ENCODE assay signal across 13 mouse cellular contexts in the genomic region with DNA sequence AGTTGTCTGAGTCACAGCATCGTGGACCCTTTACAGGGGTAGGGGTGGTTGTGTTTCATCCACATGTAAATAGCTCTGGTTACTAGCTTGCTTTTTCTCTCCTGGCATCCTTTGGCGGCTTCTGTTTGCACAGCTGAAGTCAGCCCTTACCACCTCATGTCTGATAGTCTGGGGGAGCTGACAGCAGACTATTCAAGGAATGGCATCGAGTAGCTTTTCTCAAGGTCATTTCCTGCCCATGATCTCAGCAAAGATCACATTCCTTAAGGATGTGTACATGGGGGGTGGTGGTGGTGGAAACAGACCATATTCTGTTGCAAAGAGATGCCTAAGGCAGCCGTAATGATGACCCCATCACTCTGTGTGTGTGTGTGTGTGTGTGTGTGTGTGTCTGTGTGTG.
A peak's percentile ranks its signal among the peaks of the same experiment; 100 is the strongest.
DNase-seq lines count a peak whose midpoint lies in the region; ATAC-seq and TF ChIP-seq lines count a peak whose summit lies in the region.
"Had no signal": no experiment of that assay in that cellular context is flagged by ENCODE, and none has a peak within 500 bp of the region (broad histone marks: within the 10 kb centered on the region; RNA-seq: fewer than 3 reads in every experiment).

No protein-coding gene starts in this region.

- H3K9me3 ChIP-seq in lung, embryonic 14.5 days (ENCODE audit: low read depth, low read length) = no peaks in the 10 kb centered on the region
- H3K9me3 ChIP-seq in heart, embryonic 12.5 days (replicated peaks) = no peaks in the 10 kb centered on the region
- H3K9me3 ChIP-seq in forebrain, postnatal 0 days (ENCODE audit: low read length) = no peaks in the 10 kb centered on the region
- H3K9me3 ChIP-seq: megakaryocyte, embryonic 14.5 days had no signal

- WGBS in lung, embryonic 14.5 days = 24% methylated on average over 4 of the region's 4 CpGs
- WGBS in lung, adult 2 months = 28% methylated on average over 4 of the region's 4 CpGs
- 18% methylated on average over 4 of the region's 4 CpGs for WGBS in heart, embryonic 12.5 days
- WGBS in forebrain, postnatal 0 days = 76% methylated on average over 4 of the region's 4 CpGs

- H3K27ac ChIP-seq in lung, embryonic 14.5 days (ENCODE audit: low read depth) = peak overlapping the region; percentile 26; the same call in 1 of the 2 replicates
- H3K27ac ChIP-seq in heart, embryonic 12.5 days (ENCODE audit: poor library complexity, severe bottlenecking) = peak overlapping the region; percentile 80
- H3K27ac ChIP-seq in forebrain, postnatal 0 days (ENCODE audit: low read depth, low read length) = no peak overlapping the region
- H3K27ac ChIP-seq: left cerebral cortex, adult 2 months; stomach, postnatal 0 days had no signal

- no peak overlapping the region for H3ac ChIP-seq in myocyte (ENCODE audit: control insufficient read depth, insufficient read length)

- H3K4me1 ChIP-seq in lung, embryonic 14.5 days (ENCODE audit: insufficient read depth) = peaks cover 3% of the 10 kb centered on the region
- peaks cover 8% of the 10 kb centered on the region; the same call in 1 of the 2 replicates for H3K4me1 ChIP-seq in lung, adult 2 months (ENCODE audit: control insufficient read depth, insufficient read depth, low read length)
- peaks cover 58% of the 10 kb centered on the region for H3K4me1 ChIP-seq in heart, embryonic 12.5 days (replicated peaks)
- no peaks in the 10 kb centered on the region for H3K4me1 ChIP-seq in forebrain, postnatal 0 days (ENCODE audit: insufficient read depth)

- H3K79me2 ChIP-seq in myocyte (ENCODE audit: control insufficient read depth, insufficient read depth) = no peaks in the 10 kb centered on the region

- no peak overlapping the region for H3K9ac ChIP-seq in lung, embryonic 14.5 days
- H3K9ac ChIP-seq in heart, embryonic 12.5 days = no peak overlapping the region
- no peak overlapping the region for H3K9ac ChIP-seq in forebrain, postnatal 0 days

- peak; percentile 18; the same call in 1 of the 2 replicates for ATAC-seq in lung, embryonic 14.5 days (ENCODE audit: insufficient read depth)
- ATAC-seq in heart, embryonic 12.5 days (ENCODE audit: insufficient number of reproducible peaks, low FRiP score) = peak; percentile 31; the same call in 1 of the 2 replicates
- no peak for ATAC-seq in forebrain, postnatal 0 days

- peak; percentile 34 for DNase-seq in embryo, embryonic 10 days (ENCODE audit: low spot score)
- DNase-seq in embryo, embryonic 9.5 days (ENCODE audit: extremely low spot score) = no peak
- peak; percentile 53 for DNase-seq in lung, embryonic 14.5 days
- DNase-seq in lung, adult 2 months = no peak
- no peak for DNase-seq in frontal cortex, postnatal 25 days (ENCODE audit: low spot score in 2 of 2)
- DNase-seq in forebrain, postnatal 0 days = no peak
- DNase-seq: cerebellum, adult 9-10 months; kidney, postnatal 25 days had no signal

- H3K27me3 ChIP-seq in lung, embryonic 14.5 days (ENCODE audit: insufficient read depth, low read length) = no peaks in the 10 kb centered on the region
- H3K27me3 ChIP-seq in heart, embryonic 12.5 days (replicated peaks) = no peaks in the 10 kb centered on the region
- H3K27me3 ChIP-seq in myocyte (ENCODE audit: control insufficient read depth, insufficient read depth, insufficient read length) = no peaks in the 10 kb centered on the region
- H3K27me3 ChIP-seq in forebrain, postnatal 0 days (ENCODE audit: insufficient read depth, low read length) = no peaks in the 10 kb centered on the region

- 0 out of 2 replicates have a peak overlapping the region, but pooled peaks have one; percentile 4 for H3K4me2 ChIP-seq in lung, embryonic 14.5 days
- no peak overlapping the region for H3K4me2 ChIP-seq in heart, embryonic 12.5 days
- H3K4me2 ChIP-seq in myocyte (ENCODE audit: low read depth) = peak overlapping the region; percentile 35
- H3K4me2 ChIP-seq in forebrain, postnatal 0 days (ENCODE audit: low read depth) = no peak overlapping the region

- H3K36me3 ChIP-seq in lung, embryonic 14.5 days (ENCODE audit: insufficient read depth) = no peaks in the 10 kb centered on the region
- no peaks in the 10 kb centered on the region for H3K36me3 ChIP-seq in heart, embryonic 12.5 days
- no peaks in the 10 kb centered on the region for H3K36me3 ChIP-seq in myocyte (ENCODE audit: control insufficient read depth, insufficient read depth)
- no peaks in the 10 kb centered on the region for H3K36me3 ChIP-seq in forebrain, postnatal 0 days (ENCODE audit: insufficient read depth)

- no peak for TF ChIP-seq CTCF in lung, embryonic 14.5 days (IDR thresholded peaks at IDR 0.05; ENCODE audit: low read depth)
- no peak for TF ChIP-seq CTCF in lung, adult 2 months (IDR thresholded peaks at IDR 0.05; ENCODE audit: insufficient read depth, low read length)
- TF ChIP-seq CTCF in forebrain, postnatal 0 days (IDR thresholded peaks at IDR 0.05; ENCODE audit: low read depth) = no peak

- TF ChIP-seq POLR2A in lung, adult 2 months (IDR thresholded peaks at IDR 0.05; ENCODE audit: borderline replicate concordance, extremely low read depth, low read depth, low read length) = no peak
- TF ChIP-seq POLR2A in myocyte (IDR thresholded peaks at IDR 0.05; ENCODE audit: insufficient read length, low read depth) = no peak

- H3K4me3 ChIP-seq in lung, embryonic 14.5 days (ENCODE audit: low read depth, low read length) = no peak overlapping the region
- H3K4me3 ChIP-seq in lung, adult 2 months (replicated peaks; ENCODE audit: extremely low read depth, low read depth, low read length) = no peak overlapping the region
- no peak overlapping the region for H3K4me3 ChIP-seq in heart, embryonic 12.5 days
- H3K4me3 ChIP-seq in myocyte = no peak overlapping the region
- H3K4me3 ChIP-seq in forebrain, postnatal 0 days (ENCODE audit: low read depth, low read length) = no peak overlapping the region
- H3K4me3 ChIP-seq: left cerebral cortex, adult 2 months; megakaryocyte, embryonic 14.5 days had no signal

TF ChIP-seq in myocyte, 11 proteins besides CTCF, POLR2A, EP300 and RAD21:
- no peak for TF ChIP-seq MAX (IDR thresholded peaks at IDR 0.05; ENCODE audit: low read depth)
- 0 out of 2 replicates have a peak, but pooled peaks have one; percentile 1 for TF ChIP-seq CEBPB (IDR thresholded peaks at IDR 0.05; ENCODE audit: insufficient read depth, poor library complexity, severe bottlenecking)
- peak in 1 of 3 experiments; percentile 17 for TF ChIP-seq MYOD1 (IDR thresholded peaks at IDR 0.05; ENCODE audit: control insufficient read depth in 1 of 3, insufficient read length in 2 of 3, low read depth in 2 of 3)

Comparison
In these comparisons a context has a peak if more than half of its experiments do, and no peak if none do; other contexts are left out.
1. DNase-seq: peak in embryo, embryonic 10 days (single experiment) and lung, embryonic 14.5 days (single experiment); none in embryo, embryonic 9.5 days (single experiment), lung, adult 2 months (single experiment), frontal cortex, postnatal 25 days (0 of 2) and forebrain, postnatal 0 days (single experiment).
2. H3K4me2 ChIP-seq: peak in lung, embryonic 14.5 days (single experiment) and myocyte (single experiment); none in heart, embryonic 12.5 days (single experiment) and forebrain, postnatal 0 days (single experiment).